Mouse (Mus musculus): ENCODE data around the gene Dnmt1. TPM values are rescaled to one million over a fixed set of nuclear protein-coding genes. Genes with fewer than 3 reads are reported as not detected.
"Not testable (repeated sequence)": the region's sequence is repeated elsewhere in the genome, so short reads cannot be mapped to it uniquely, and the experiment has no call there.

Dnmt1 gene
- 100 to 1,000 TPM in 10 of 26 experiments, 10 to 100 TPM in 16; 13.2 to 201 (median 81.1) TPM for total RNA-seq (2018; cell fraction: chromatin; rRNA removed)
- total RNA-seq (2018; cell fraction: cytosol; rRNA removed), result 10 to 100 TPM; 20.1 to 48.9 (median 40.0) TPM
- 100 to 1,000 TPM in 1 of 26 experiments, 10 to 100 TPM in 25; 17.4 to 162 (median 47.9) TPM for total RNA-seq (2018; cell fraction: nucleus; rRNA removed)
- 37.5 to 90.6 TPM (median 56.1 TPM) in 3 replicates for polyA plus RNA-seq (2018)

DNA sequence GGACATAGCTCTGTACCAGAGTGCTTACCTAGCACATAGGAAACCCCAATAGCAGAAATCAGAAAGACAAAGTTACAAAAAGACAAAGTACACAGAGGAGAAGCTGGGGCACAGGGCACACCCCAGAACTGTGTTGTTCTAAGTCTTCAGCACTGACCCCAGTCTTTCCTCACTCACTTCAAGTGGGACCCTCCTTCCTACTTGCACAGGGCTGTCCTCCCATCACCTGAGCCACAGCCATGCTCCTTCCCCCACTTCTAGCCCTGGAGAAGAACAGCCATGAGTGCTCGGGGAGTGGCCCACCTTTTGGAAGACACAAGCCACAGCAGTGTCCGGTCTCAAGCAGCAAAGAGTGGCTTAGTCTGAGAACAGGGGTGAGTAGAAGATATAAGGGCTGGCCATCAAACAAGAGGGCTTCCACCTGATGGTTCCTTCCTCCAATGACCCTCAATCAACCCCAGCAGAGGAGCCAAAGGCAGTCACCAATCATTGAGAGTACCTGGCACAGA, at the start of gene Dnmt1:
Gene Dnmt1 (minus strand): TSS at position 459 of the 509 bp plus-strand sequence.
- WGBS (ENCODE audit: missing documents), result 100% methylated on average over 2 of the region's 2 CpGs

GRCm38 (mm10) chr9:21008007-21008406, 48.3 kb upstream of the Dnmt1 start:
- H3K4me3 ChIP-seq (ENCODE audit: inconsistent target), result no peak overlapping the region
- H3K27ac ChIP-seq, result no peak overlapping the region
- peaks cover 51% of the 10 kb centered on the region for H3K36me3 ChIP-seq (ENCODE audit: inconsistent target)
- 92% methylated on average over 7 of the region's 7 CpGs for WGBS (ENCODE audit: missing documents)
- H3K79me2 ChIP-seq (ENCODE audit: inconsistent target), result peaks cover 16% of the 10 kb centered on the region; the same call in 1 of the 2 replicates

More for the DNA sequence above, at the start of gene Dnmt1:
- Histone ChIP-seq H3K27ac (0 out of 2 replicates have a peak within 1 kb of the TSS, but pooled peaks have one; percentile 78), H3K36me3 (ENCODE audit: inconsistent target) (no peaks in the 10 kb centered on the region), H3K4me3 (ENCODE audit: inconsistent target) (no peak within 1 kb of the TSS), H3K79me2 (ENCODE audit: inconsistent target) (no peaks in the 10 kb centered on the region)

DNA sequence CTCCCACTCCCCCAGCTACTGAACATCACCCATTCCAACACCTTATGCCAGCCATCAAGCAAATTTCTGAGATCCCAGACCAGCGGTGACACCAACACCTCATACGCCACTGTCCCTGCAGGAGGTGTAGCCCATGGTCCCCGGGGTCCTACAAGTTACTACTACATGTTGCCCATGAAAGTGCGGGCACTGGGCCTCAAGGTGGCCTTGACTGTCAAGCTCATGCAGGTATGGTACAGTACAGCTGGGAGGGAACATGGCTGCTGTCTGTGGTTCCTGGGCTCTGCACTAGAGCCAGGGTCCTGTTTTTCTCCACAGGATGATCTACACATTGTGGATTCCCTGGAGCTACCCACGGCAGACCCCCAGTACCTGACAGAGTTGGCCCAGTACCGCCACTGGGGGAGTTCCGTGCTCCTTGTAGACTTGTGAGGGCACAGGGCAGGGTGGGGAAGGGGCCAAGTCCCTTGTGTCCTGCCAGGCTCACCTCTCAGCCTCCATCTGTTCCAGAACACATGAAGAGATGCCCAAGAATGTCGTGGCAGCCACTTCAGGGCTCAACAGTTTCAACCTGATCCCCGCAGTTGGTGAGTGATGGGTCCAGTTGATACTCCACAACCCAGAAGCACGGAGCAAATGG, 47.7 kb upstream of the Dnmt1 start:
- H3K36me3 ChIP-seq (ENCODE audit: inconsistent target), result peaks cover 51% of the 10 kb centered on the region
- 94% methylated on average over 10 of the region's 10 CpGs for WGBS (ENCODE audit: missing documents)
- no peak overlapping the region for H3K27ac ChIP-seq
- peaks cover 16% of the 10 kb centered on the region; the same call in 1 of the 2 replicates for H3K79me2 ChIP-seq (ENCODE audit: inconsistent target)
- no peak overlapping the region for H3K4me3 ChIP-seq (ENCODE audit: inconsistent target)

GRCm38 (mm10) chr9:21002627-21003551, 43.2 kb upstream of the Dnmt1 start, which contains the start of gene Mrpl4:
Gene Mrpl4, plus strand, starts transcription at chr9:21002738.
- Histone ChIP-seq H3K4me3 (ENCODE audit: inconsistent target) (peak within 1 kb of the TSS; percentile 86), H3K36me3 (ENCODE audit: inconsistent target) (peaks cover 35% of the 10 kb centered on the region), H3K27ac (peak within 1 kb of the TSS; percentile 58), H3K79me2 (ENCODE audit: inconsistent target) (peaks cover 16% of the 10 kb centered on the region; the same call in 1 of the 2 replicates)
- 1% methylated on average over 72 of the region's 72 CpGs for WGBS (ENCODE audit: missing documents)

DNA sequence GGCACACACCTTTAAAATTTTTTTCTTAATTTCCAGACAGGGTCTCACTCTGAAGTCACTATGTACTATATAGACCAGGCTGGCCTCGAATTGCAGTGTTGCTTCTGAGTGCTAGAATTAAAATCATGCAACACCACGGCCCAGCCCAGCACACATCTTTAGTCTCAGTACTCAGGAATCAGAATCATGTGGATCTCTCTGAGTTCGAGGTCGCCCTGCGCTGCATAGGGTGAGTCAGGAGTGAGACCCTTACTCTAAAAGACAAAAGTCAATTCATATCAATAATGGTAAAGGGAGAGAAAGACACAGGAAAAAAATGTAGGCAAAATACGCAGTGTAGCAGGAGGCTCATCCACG, 42.6 kb upstream of the Dnmt1 start:
- Histone ChIP-seq H3K79me2 (ENCODE audit: inconsistent target) (peaks cover 16% of the 10 kb centered on the region; the same call in 1 of the 2 replicates), H3K27ac (peak overlapping the region; percentile 17; the same call in 1 of the 2 replicates), H3K4me3 (ENCODE audit: inconsistent target) (peak overlapping the region; percentile 86), H3K36me3 (ENCODE audit: inconsistent target) (peaks cover 29% of the 10 kb centered on the region)
- 14% methylated on average over 7 of the region's 7 CpGs for WGBS (ENCODE audit: missing documents)

- Histone ChIP-seq H3K27ac (no peak overlapping the region), H3K4me3 (ENCODE audit: inconsistent target) (0 out of 2 replicates have a peak overlapping the region, but pooled peaks have one; percentile 86)
These were observed 42.0 kb upstream of the Dnmt1 start for GRCm38 (mm10) chr9:21001651-21002200.

GRCm38 (mm10) chr9:21000811-21001210, 41.1 kb upstream of the Dnmt1 start:
- Histone ChIP-seq H3K36me3 (ENCODE audit: inconsistent target) (peaks cover 16% of the 10 kb centered on the region; the same call in 1 of the 2 replicates), H3K79me2 (ENCODE audit: inconsistent target) (peaks cover 16% of the 10 kb centered on the region; the same call in 1 of the 2 replicates), H3K4me3 (ENCODE audit: inconsistent target) (no peak overlapping the region), H3K27ac (no peak overlapping the region)

More at GRCm38 (mm10) chr9:21001651-21002200, 42.0 kb upstream of the Dnmt1 start:
- H3K79me2 ChIP-seq (ENCODE audit: inconsistent target), result peaks cover 16% of the 10 kb centered on the region; the same call in 1 of the 2 replicates
- peaks cover 24% of the 10 kb centered on the region for H3K36me3 ChIP-seq (ENCODE audit: inconsistent target)
- 75% methylated on average over 6 of the region's 6 CpGs for WGBS (ENCODE audit: missing documents)

- not testable (repeated sequence) for H3K79me2 ChIP-seq (ENCODE audit: inconsistent target); H3K4me3 ChIP-seq (ENCODE audit: inconsistent target); H3K36me3 ChIP-seq (ENCODE audit: inconsistent target)
- peak overlapping the region; percentile 97 for H3K27ac ChIP-seq
- 80% methylated on average over 1 of the region's 1 CpGs for WGBS (ENCODE audit: missing documents)
These were observed 38.6 kb upstream of the Dnmt1 start for GRCm38 (mm10) chr9:20998337-20998736.

- no peaks in the 10 kb centered on the region for H3K79me2 ChIP-seq (ENCODE audit: inconsistent target)
- H3K27ac ChIP-seq, result peak overlapping the region; percentile 97
- no peaks in the 10 kb centered on the region for H3K36me3 ChIP-seq (ENCODE audit: inconsistent target)
- no peak overlapping the region for H3K4me3 ChIP-seq (ENCODE audit: inconsistent target)
- 4% methylated on average over 7 of the region's 8 CpGs for WGBS (ENCODE audit: missing documents)
These were observed 37.4 kb upstream of the Dnmt1 start for GRCm38 (mm10) chr9:20997065-20997464.

DNA sequence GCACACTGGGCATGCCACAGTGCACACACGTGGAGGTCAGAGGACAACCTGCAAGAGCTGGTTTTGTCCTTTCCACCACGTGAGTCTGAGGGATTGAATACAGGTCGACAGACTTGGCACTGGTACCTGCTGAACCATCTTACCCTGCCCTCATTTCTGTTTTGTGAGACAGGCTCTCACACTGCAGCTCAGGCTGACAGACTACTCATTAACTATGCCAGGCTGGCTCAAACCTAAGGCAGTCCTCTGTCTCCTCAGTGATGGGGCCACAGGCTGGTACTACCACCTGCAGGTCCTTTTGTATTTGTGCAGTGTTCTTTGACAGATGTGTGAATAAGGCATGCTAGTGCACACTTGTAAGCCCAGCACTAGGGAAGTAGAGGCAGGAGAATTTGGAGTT, 35.4 kb upstream of the Dnmt1 start:
- H3K79me2 ChIP-seq (ENCODE audit: inconsistent target), result no peaks in the 10 kb centered on the region
- H3K36me3 ChIP-seq (ENCODE audit: inconsistent target), result no peaks in the 10 kb centered on the region
- H3K4me3 ChIP-seq (ENCODE audit: inconsistent target), result no peak overlapping the region
- WGBS (ENCODE audit: missing documents), result 90% methylated on average over 3 of the region's 3 CpGs
- no peak overlapping the region for H3K27ac ChIP-seq

GRCm38 (mm10) chr9:20993165-20993898, 33.6 kb upstream of the Dnmt1 start:
- Histone ChIP-seq H3K79me2 (ENCODE audit: inconsistent target) (no peaks in the 10 kb centered on the region), H3K27ac (no peak overlapping the region), H3K4me3 (ENCODE audit: inconsistent target) (no peak overlapping the region), H3K36me3 (ENCODE audit: inconsistent target) (no peaks in the 10 kb centered on the region)
- 94% methylated on average over 5 of the region's 5 CpGs for WGBS (ENCODE audit: missing documents)

DNA sequence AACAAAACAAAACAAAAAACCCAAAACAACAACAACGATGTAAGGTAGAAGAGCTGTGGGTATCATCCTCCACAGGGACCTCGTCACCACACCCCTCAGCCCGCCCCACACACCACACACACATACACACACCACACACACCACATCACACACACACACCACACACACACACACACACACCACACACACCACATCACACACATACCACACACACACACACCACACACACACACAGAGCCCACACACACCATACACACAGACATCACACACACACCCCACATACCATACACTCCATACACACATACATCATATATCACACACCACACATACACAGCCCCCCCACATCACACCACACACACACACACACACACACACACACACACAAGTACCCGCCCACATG, 31.9 kb upstream of the Dnmt1 start:
- H3K79me2 ChIP-seq (ENCODE audit: inconsistent target), result no peaks in the 10 kb centered on the region
- no peaks in the 10 kb centered on the region for H3K36me3 ChIP-seq (ENCODE audit: inconsistent target)
- 100% methylated on average over 4 of the region's 4 CpGs for WGBS (ENCODE audit: missing documents)
- H3K4me3 ChIP-seq (ENCODE audit: inconsistent target), result no peak overlapping the region
- no peak overlapping the region for H3K27ac ChIP-seq

DNA sequence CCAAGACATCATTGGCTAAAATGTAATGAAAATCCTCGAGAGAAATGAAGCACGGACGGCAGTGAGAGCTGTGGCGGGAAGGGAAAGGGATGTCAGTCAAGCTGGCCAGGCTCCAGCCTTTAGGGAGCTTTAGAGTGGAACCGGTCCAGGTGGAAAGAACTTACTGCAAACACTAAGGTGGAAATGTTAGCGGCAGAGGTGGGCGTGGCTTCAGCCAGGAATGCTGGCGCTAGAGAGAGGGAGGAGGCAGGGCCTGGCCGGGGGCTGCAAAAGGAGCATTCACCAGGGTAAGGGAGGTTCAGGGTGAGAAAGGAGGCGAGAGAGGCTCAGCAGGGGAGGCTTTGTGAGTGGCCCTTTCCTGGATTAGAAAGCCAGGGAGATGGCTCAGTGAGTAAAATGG, 31.2 kb upstream of the Dnmt1 start:
- no peaks in the 10 kb centered on the region for H3K79me2 ChIP-seq (ENCODE audit: inconsistent target)
- H3K4me3 ChIP-seq (ENCODE audit: inconsistent target), result no peak overlapping the region
- 58% methylated on average over 10 of the region's 10 CpGs for WGBS (ENCODE audit: missing documents)
- H3K27ac ChIP-seq, result no peak overlapping the region
- H3K36me3 ChIP-seq (ENCODE audit: inconsistent target), result no peaks in the 10 kb centered on the region

Data from macrophage (primary cell).